25 mouse cellular contexts compared by ENCODE assay signal in the genomic region with DNA sequence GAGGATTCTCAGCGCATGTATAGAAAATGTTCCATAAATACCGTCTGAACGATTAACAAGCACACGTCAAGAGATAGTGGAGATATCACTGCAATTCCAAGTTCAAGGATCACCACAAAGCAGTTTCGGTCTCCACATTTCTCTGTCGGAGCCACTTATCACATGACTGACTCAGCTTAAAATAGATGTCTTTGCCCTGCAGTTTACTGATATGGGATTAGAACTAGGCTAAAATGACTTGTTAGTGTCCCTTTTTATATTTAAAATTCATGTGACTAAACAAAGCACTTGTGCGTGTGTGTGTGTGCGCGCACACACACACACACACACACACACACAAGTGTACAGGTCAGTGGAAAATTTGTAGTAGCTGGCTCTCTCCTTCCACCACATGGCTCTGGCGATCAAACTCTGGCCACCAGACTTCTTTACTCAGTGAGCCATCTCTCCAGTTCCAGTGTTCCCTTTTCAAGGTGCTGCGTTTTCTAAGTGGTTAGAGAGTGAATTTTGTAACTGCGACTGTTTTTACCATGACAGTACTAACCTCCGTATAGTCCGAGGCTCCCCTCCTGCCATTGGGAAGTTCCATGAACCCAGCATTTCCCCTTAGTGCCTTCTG. TPM values are rescaled to one million over a fixed set of nuclear protein-coding genes. Genes with fewer than 3 reads are reported as not detected.
DNase-seq lines count a peak whose midpoint lies in the region; ATAC-seq and TF ChIP-seq lines count a peak whose summit lies in the region.
"Had no signal": no experiment of that assay in that cellular context is flagged by ENCODE, and none has a peak within 500 bp of the region (broad histone marks: within the 10 kb centered on the region; RNA-seq: fewer than 3 reads in every experiment).

No protein-coding gene starts in this region.

- WGBS in heart, embryonic 13.5 days = 49% methylated on average over 14 of the region's 14 CpGs
- WGBS in liver, embryonic 15.5 days (ENCODE audit: insufficient replicate concordance) = 55% methylated on average over 14 of the region's 14 CpGs
- WGBS in stomach, postnatal 0 days = 84% methylated on average over 14 of the region's 14 CpGs

- H3K9me3 ChIP-seq in heart, embryonic 13.5 days = no peaks in the 10 kb centered on the region
- no peaks in the 10 kb centered on the region for H3K9me3 ChIP-seq in MEL (replicated peaks; ENCODE audit: insufficient read depth, low read length)
- H3K9me3 ChIP-seq in liver, embryonic 15.5 days (replicated peaks) = no peaks in the 10 kb centered on the region
- H3K9me3 ChIP-seq in stomach, postnatal 0 days (ENCODE audit: control insufficient read depth, low read length) = no peaks in the 10 kb centered on the region
- H3K9me3 ChIP-seq: embryonic facial prominence, embryonic 15.5 days; forebrain, embryonic 10.5 days; hindbrain, embryonic 13.5 days; kidney, embryonic 15.5 days; neural tube, embryonic 15.5 days had no signal

- peak overlapping the region; percentile 67 for H3K27ac ChIP-seq in heart, embryonic 13.5 days (replicated peaks)
- H3K27ac ChIP-seq in MEL (ENCODE audit: control insufficient read depth, low read depth, low read length) = peak overlapping the region; percentile 78
- H3K27ac ChIP-seq in liver, embryonic 15.5 days (replicated peaks) = 0 out of 2 replicates have a peak overlapping the region, but pooled peaks have one; percentile 38
- no peak overlapping the region for H3K27ac ChIP-seq in stomach, postnatal 0 days (replicated peaks)
- H3K27ac ChIP-seq: embryonic facial prominence, embryonic 15.5 days; forebrain, embryonic 10.5 days; hindbrain, embryonic 13.5 days; kidney, embryonic 15.5 days; left cerebral cortex, adult 2 months; neural tube, embryonic 15.5 days had no signal

- no peak for TF ChIP-seq POLR2A in MEL (IDR thresholded peaks at IDR 0.05; ENCODE audit: control insufficient read depth in 1 of 2, insufficient read depth in 1 of 2, low read depth in 1 of 2, low read length in 2 of 2, poor library complexity in 1 of 2)

- H3K4me1 ChIP-seq in heart, embryonic 13.5 days = peaks cover 14% of the 10 kb centered on the region
- H3K4me1 ChIP-seq in MEL (ENCODE audit: control insufficient read depth in 1 of 2, insufficient read depth in 2 of 2, low read length in 2 of 2) = peaks cover 0 to 11% of the 10 kb centered on the region in 2 experiments; a peak in 1 of 4 replicates
- peaks cover 17% of the 10 kb centered on the region for H3K4me1 ChIP-seq in liver, embryonic 15.5 days (replicated peaks)
- no peaks in the 10 kb centered on the region for H3K4me1 ChIP-seq in stomach, postnatal 0 days (replicated peaks; ENCODE audit: control insufficient read depth, insufficient read depth)
- H3K4me1 ChIP-seq: hindbrain, embryonic 13.5 days; kidney, embryonic 15.5 days; neural tube, embryonic 15.5 days had no signal

- TF ChIP-seq CTCF in MEL (IDR thresholded peaks at IDR 0.05 in 2 of 3, conservative IDR thresholded peaks at IDR 0.05 in 1 of 3; ENCODE audit: control insufficient read depth in 1 of 3, insufficient read depth in 1 of 3, low read depth in 2 of 3, low read length in 3 of 3, poor library complexity in 1 of 3, severe bottlenecking in 1 of 3) = no peak
- no peak for TF ChIP-seq CTCF in stomach, postnatal 0 days (IDR thresholded peaks at IDR 0.05; ENCODE audit: low read depth)

- no peaks in the 10 kb centered on the region for H3K36me3 ChIP-seq in heart, embryonic 13.5 days
- H3K36me3 ChIP-seq in MEL (ENCODE audit: control insufficient read depth in 1 of 2, insufficient read depth in 2 of 2, low read length in 2 of 2) = peaks cover 0 to 4% of the 10 kb centered on the region in 2 experiments; a peak in 1 of 4 replicates
- H3K36me3 ChIP-seq in liver, embryonic 15.5 days (replicated peaks) = 0 out of 2 replicates have a peak, but pooled peaks cover 2% of the 10 kb centered on the region
- H3K36me3 ChIP-seq in stomach, postnatal 0 days (ENCODE audit: control insufficient read depth, insufficient read depth, low read length) = no peaks in the 10 kb centered on the region
- H3K36me3 ChIP-seq: embryonic facial prominence, embryonic 15.5 days; hindbrain, embryonic 13.5 days; kidney, embryonic 15.5 days; neural tube, embryonic 15.5 days had no signal

- H3K9ac ChIP-seq in heart, embryonic 13.5 days = 0 out of 2 replicates have a peak overlapping the region, but pooled peaks have one; percentile 4
- peak overlapping the region; percentile 50 for H3K9ac ChIP-seq in MEL (ENCODE audit: control insufficient read depth, low read depth, low read length, poor library complexity, severe bottlenecking)
- no peak overlapping the region for H3K9ac ChIP-seq in liver, embryonic 15.5 days
- H3K9ac ChIP-seq in stomach, postnatal 0 days (ENCODE audit: low read length) = no peak overlapping the region
- H3K9ac ChIP-seq: embryonic facial prominence, embryonic 15.5 days; forebrain, postnatal 0 days; hindbrain, embryonic 13.5 days; kidney, embryonic 15.5 days; neural tube, embryonic 15.5 days had no signal

- TF ChIP-seq EP300 in MEL (IDR thresholded peaks at IDR 0.05; ENCODE audit: low read depth in 1 of 2, low read length in 2 of 2) = peak; percentile 40 to 62; a peak in 2 of 4 replicates
- TF ChIP-seq EP300 in stomach, postnatal 0 days (optimal IDR thresholded peaks at IDR 0.05) = no peak

- no peak for TF ChIP-seq RAD21 in MEL (IDR thresholded peaks at IDR 0.05; ENCODE audit: low read depth, low read length)

- ATAC-seq in heart, embryonic 13.5 days (ENCODE audit: extremely low read depth, insufficient number of reproducible peaks, low FRiP score, low TSS enrichment) = no peak
- ATAC-seq in liver, embryonic 15.5 days (ENCODE audit: insufficient read depth) = no peak
- ATAC-seq in stomach, postnatal 0 days (ENCODE audit: low FRiP score, low TSS enrichment) = no peak
- no peak for ATAC-seq in erythroid progenitor cell, adult 5-6 weeks (replicated peaks; ENCODE audit: low FRiP score, poor library complexity, severe bottlenecking)
- ATAC-seq: activated CD4-positive, CD25-positive, alpha-beta regulatory T cell, adult 4 months; forebrain, postnatal 0 days; inflammation-experienced regulatory T-cells, adult 6 months had no signal

- H3K27me3 ChIP-seq in heart, embryonic 13.5 days (replicated peaks) = no peaks in the 10 kb centered on the region
- no peaks in the 10 kb centered on the region for H3K27me3 ChIP-seq in MEL (ENCODE audit: control insufficient read depth in 1 of 2, insufficient read depth in 2 of 2, low read length in 2 of 2)
- H3K27me3 ChIP-seq in liver, embryonic 15.5 days = no peaks in the 10 kb centered on the region
- no peaks in the 10 kb centered on the region for H3K27me3 ChIP-seq in stomach, postnatal 0 days (ENCODE audit: control insufficient read depth, insufficient read depth, low read length)
- H3K27me3 ChIP-seq: embryonic facial prominence, embryonic 15.5 days; hindbrain, embryonic 13.5 days; kidney, embryonic 15.5 days; neural tube, embryonic 15.5 days had no signal

- DNase-seq in heart, postnatal 14 days = no peak
- DNase-seq in 416B (ENCODE audit: low read depth) = peak; percentile 59
- peak; percentile 77 for DNase-seq in MEL (ENCODE audit: low read depth, low spot score)
- DNase-seq in stomach, postnatal 0 days (ENCODE audit: low spot score) = no peak
- DNase-seq: adrenal gland, postnatal 10 days; cerebellum, adult 11-12 months; cerebellum, postnatal 25 days; forebrain, postnatal 0 days; gastrocnemius, postnatal 36 days; kidney, postnatal 4 days; layer of hippocampus, adult 9-11 months; lung, postnatal 10 days; midbrain, embryonic 14.5 days; right cerebral cortex, postnatal 14 days had no signal

- no peak overlapping the region for H3K4me3 ChIP-seq in heart, embryonic 13.5 days
- peak overlapping the region; percentile 40 to 44 for H3K4me3 ChIP-seq in MEL (ENCODE audit: control insufficient read depth in 1 of 2, insufficient read depth in 1 of 2, low read depth in 2 of 2, low read length in 2 of 2)
- H3K4me3 ChIP-seq in liver, embryonic 15.5 days (replicated peaks) = no peak overlapping the region
- no peak overlapping the region for H3K4me3 ChIP-seq in stomach, postnatal 0 days (ENCODE audit: low read depth, low read length)
- H3K4me3 ChIP-seq: embryonic facial prominence, embryonic 15.5 days; forebrain, embryonic 10.5 days; hindbrain, embryonic 13.5 days; kidney, embryonic 15.5 days; left cerebral cortex, adult 2 months; neural tube, embryonic 15.5 days had no signal

- no peaks in the 10 kb centered on the region; the same call in 1 of the 2 replicates for H3K79me2 ChIP-seq in MEL (ENCODE audit: control insufficient read depth, insufficient read depth, low read length, poor library complexity)

- intact Hi-C loops in heart, postnatal 14 days (cut with DNase I) = loop anchor here (5.0 kb wide), 1 partner anchor 57 kb away; a partner anchor contains a TSS

- H3K4me2 ChIP-seq in heart, embryonic 13.5 days = peak overlapping the region; percentile 27
- no peak overlapping the region for H3K4me2 ChIP-seq in liver, embryonic 15.5 days
- H3K4me2 ChIP-seq in stomach, postnatal 0 days (replicated peaks; ENCODE audit: low read depth) = no peak overlapping the region
- H3K4me2 ChIP-seq: embryonic facial prominence, embryonic 15.5 days; hindbrain, embryonic 13.5 days; kidney, embryonic 15.5 days; neural tube, embryonic 15.5 days had no signal

RNA-seq across cellular contexts. Expression of a gene that starts 15.4 kb away (rescaled TPM):
- 801 and 895 TPM in 2 replicates for polyA plus RNA-seq in heart, embryonic 13.5 days (2015; fragmentation: Nextera tagmentation; extraction: Ambion mirVana)
- total RNA-seq in heart, postnatal 14 days (2021) = 1,000 to 10,000 TPM; 2,379 to 2,461 TPM
- total RNA-seq in MEL (2012; rRNA removed) = 497 and 556 TPM in 2 replicates
- 100 to 1,000 TPM; 368 to 868 TPM for polyA plus RNA-seq in MEL (2012; ENCODE audit: insufficient read depth in 1 of 2, insufficient read length in 2 of 2, low read depth in 1 of 2, low replicate concordance in 2 of 2, missing spikeins in 1 of 2)
- 193 and 198 TPM in 2 replicates for polyA plus RNA-seq in liver, embryonic 15.5 days (2015; fragmentation: Nextera tagmentation; extraction: Ambion mirVana)
- polyA plus RNA-seq in stomach, postnatal 0 days (2015; fragmentation: Nextera tagmentation; extraction: Ambion mirVana) = 523 and 539 TPM in 2 replicates
- total RNA-seq in erythroid progenitor cell, adult 5-6 weeks (2015; ENCODE audit: low replicate concordance) = 175 and 210 TPM in 2 replicates
- total RNA-seq in erythroid progenitor cell, adult 5-6 weeks (2017; ENCODE audit: low replicate concordance) = 51.1 and 72.6 TPM in 2 replicates

RNA-seq across cellular contexts. Expression of a gene that starts 41.9 kb away (rescaled TPM):
- 128 and 129 TPM in 2 replicates for polyA plus RNA-seq in heart, embryonic 13.5 days (2015; fragmentation: Nextera tagmentation; extraction: Ambion mirVana)
- total RNA-seq in heart, postnatal 14 days (2021) = 10 to 100 TPM; 54.4 to 60.4 TPM
- 211 and 225 TPM in 2 replicates for total RNA-seq in MEL (2012; rRNA removed)
- 100 to 1,000 TPM; 215 to 219 TPM for polyA plus RNA-seq in MEL (2012; ENCODE audit: insufficient read depth in 1 of 2, insufficient read length in 2 of 2, low read depth in 1 of 2, low replicate concordance in 2 of 2, missing spikeins in 1 of 2)
- polyA plus RNA-seq in liver, embryonic 15.5 days (2015; fragmentation: Nextera tagmentation; extraction: Ambion mirVana) = 127 and 130 TPM in 2 replicates
- polyA plus RNA-seq in stomach, postnatal 0 days (2015; fragmentation: Nextera tagmentation; extraction: Ambion mirVana) = 57.1 and 59.6 TPM in 2 replicates
- 941 and 1,232 TPM in 2 replicates for total RNA-seq in erythroid progenitor cell, adult 5-6 weeks (2015; ENCODE audit: low replicate concordance)
- total RNA-seq in erythroid progenitor cell, adult 5-6 weeks (2017; ENCODE audit: low replicate concordance) = 1,337 and 1,570 TPM in 2 replicates

RNA-seq across cellular contexts. Expression of a gene that starts 56.5 kb away (rescaled TPM):
- 40.2 and 41.3 TPM in 2 replicates for polyA plus RNA-seq in heart, embryonic 13.5 days (2015; fragmentation: Nextera tagmentation; extraction: Ambion mirVana)
- total RNA-seq in heart, postnatal 14 days (2021) = 10 to 100 TPM; 18.2 to 18.7 TPM
- 11.0 and 12.3 TPM in 2 replicates for total RNA-seq in MEL (2012; rRNA removed)
- 1 to 10 TPM in 1 of 2 experiments, not detected in 1; 9.9 TPM for polyA plus RNA-seq in MEL (2012; ENCODE audit: insufficient read depth in 1 of 2, insufficient read length in 2 of 2, low read depth in 1 of 2, low replicate concordance in 2 of 2, missing spikeins in 1 of 2)
- 7.4 and 8.5 TPM in 2 replicates for polyA plus RNA-seq in liver, embryonic 15.5 days (2015; fragmentation: Nextera tagmentation; extraction: Ambion mirVana)
- 34.0 and 37.3 TPM in 2 replicates for polyA plus RNA-seq in stomach, postnatal 0 days (2015; fragmentation: Nextera tagmentation; extraction: Ambion mirVana)
- total RNA-seq in erythroid progenitor cell, adult 5-6 weeks (2015; ENCODE audit: low replicate concordance) = 3.4 and 6.1 TPM in 2 replicates
- 3.0 and 3.3 TPM in 2 replicates for total RNA-seq in erythroid progenitor cell, adult 5-6 weeks (2017; ENCODE audit: low replicate concordance)

RNA-seq across cellular contexts. Expression of a gene that starts 56.7 kb away (rescaled TPM):
- polyA plus RNA-seq in heart, embryonic 13.5 days (2015; fragmentation: Nextera tagmentation; extraction: Ambion mirVana) = 11.3 and 11.9 TPM in 2 replicates
- total RNA-seq in heart, postnatal 14 days (2021) = 10 to 100 TPM; 11.7 to 12.1 TPM
- 12.8 and 16.7 TPM in 2 replicates for total RNA-seq in MEL (2012; rRNA removed)
- polyA plus RNA-seq in MEL (2012; ENCODE audit: insufficient read depth in 1 of 2, insufficient read length in 2 of 2, low read depth in 1 of 2, low replicate concordance in 2 of 2, missing spikeins in 1 of 2) = 10 to 100 TPM in 1 of 2 experiments, not detected in 1; 14.3 TPM
- polyA plus RNA-seq in liver, embryonic 15.5 days (2015; fragmentation: Nextera tagmentation; extraction: Ambion mirVana) = 6.8 and 6.9 TPM in 2 replicates
- polyA plus RNA-seq in stomach, postnatal 0 days (2015; fragmentation: Nextera tagmentation; extraction: Ambion mirVana) = 6.6 and 6.7 TPM in 2 replicates
- total RNA-seq in erythroid progenitor cell, adult 5-6 weeks (2015; ENCODE audit: low replicate concordance) = 27.7 and 47.6 TPM in 2 replicates
- 34.4 and 36.8 TPM in 2 replicates for total RNA-seq in erythroid progenitor cell, adult 5-6 weeks (2017; ENCODE audit: low replicate concordance)

Comparison
In these comparisons a context has a peak if more than half of its experiments do, and no peak if none do; other contexts are left out.
1. H3K4me3 ChIP-seq: peak in MEL (2 of 2); none in heart, embryonic 13.5 days (single experiment), liver, embryonic 15.5 days (single experiment) and stomach, postnatal 0 days (single experiment).
2. H3K9ac ChIP-seq: peak in heart, embryonic 13.5 days (single experiment) and MEL (single experiment); none in liver, embryonic 15.5 days (single experiment) and stomach, postnatal 0 days (single experiment).
3. DNase-seq: peak in 416B (single experiment) and MEL (single experiment); none in heart, postnatal 14 days (0 of 2) and stomach, postnatal 0 days (single experiment).